Mouse (Mus musculus) c-Kit-positive CD71-positive TER-119-negative erythroid progenitor cells, embryonic 14.5 days (primary cell): Measurements from ENCODE around the gene Txndc8.

ENCODE experiments used
- DNase-seq: peaks from one replicate; pipeline ENCODE4 v3.0.0-alpha.2; 2013; ENCODE audit warnings: low read depth

Txndc8 gene

GRCm38 (mm10) chr4:57956029-57956960 is 52.6 kb downstream of the Txndc8 start, which contains the start of gene Txn1:
Gene Txn1 (minus strand): TSS chr4:57956411.
- DNase-seq, result peak; percentile 90

DNA sequence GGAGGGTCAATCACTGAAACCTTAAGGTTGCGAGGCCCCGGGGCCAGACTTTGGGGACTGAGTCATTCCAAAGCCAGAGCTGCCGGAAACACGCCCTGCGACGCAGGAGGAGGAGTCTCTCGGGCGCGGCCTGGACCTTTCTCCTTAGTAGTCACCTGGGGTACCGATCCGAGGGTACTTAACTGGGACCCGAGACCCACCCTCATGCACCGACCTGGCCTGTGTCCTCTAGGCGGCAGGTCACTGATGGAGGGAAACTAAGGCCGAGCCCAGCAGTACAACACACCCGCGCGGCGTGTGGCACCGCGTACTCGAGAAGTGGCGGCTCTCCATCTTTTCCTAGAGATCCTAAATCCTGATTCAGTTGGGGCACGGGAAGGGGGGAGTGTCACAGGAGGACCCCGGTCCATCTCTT is 53.4 kb downstream of the Txndc8 start:
- no peak for DNase-seq

- no peak for DNase-seq
These were observed 53.9 kb downstream of the Txndc8 start for GRCm38 (mm10) chr4:57954991-57955390.

- DNase-seq, result no peak
These were observed 54.3 kb downstream of the Txndc8 start for GRCm38 (mm10) chr4:57954580-57954979.

- no peak for DNase-seq
These were observed 55.1 kb downstream of the Txndc8 start for GRCm38 (mm10) chr4:57953796-57954195.

DNA sequence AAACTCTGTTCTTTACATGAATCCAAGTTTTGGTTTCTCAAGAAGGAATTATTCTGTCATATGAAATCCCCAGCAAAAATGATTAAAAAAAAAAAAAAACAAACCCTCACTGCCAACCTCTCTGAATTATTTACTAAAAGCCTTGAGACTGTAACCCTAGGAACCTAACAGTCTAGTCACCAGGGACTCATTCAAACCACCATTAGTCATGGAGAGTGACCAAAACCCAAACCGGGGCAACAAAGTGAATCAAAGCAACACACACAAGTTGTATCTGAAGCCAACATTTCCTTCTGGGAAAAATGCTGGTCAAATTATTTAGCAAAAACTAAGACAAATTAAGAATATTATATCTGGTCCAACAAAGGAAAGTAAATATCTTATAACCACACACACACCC is 56.0 kb downstream of the Txndc8 start:
- no peak for DNase-seq

DNA sequence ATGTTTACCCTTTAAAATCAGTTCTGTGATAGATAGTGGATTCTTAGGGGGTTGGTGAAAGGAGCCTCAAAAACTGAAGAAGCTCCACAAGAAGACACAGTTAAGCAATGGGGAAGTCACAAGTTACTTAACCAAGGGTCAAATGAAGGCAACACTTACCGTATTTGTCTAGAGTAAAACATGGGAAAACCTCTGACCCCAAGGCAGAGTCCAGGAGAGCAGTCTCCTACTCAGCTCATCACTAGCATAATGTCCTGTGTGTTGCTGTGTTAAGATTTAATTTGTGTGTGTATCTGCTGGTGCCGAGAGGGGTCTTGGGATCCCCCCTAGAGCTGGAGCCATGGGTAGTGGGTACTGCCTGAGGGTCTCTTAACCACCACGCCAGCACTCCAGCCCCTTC is 56.5 kb downstream of the Txndc8 start:
- DNase-seq, result no peak

GRCm38 (mm10) chr4:57949866-57950265 is 59.1 kb downstream of the Txndc8 start:
- DNase-seq, result no peak

- DNase-seq, result no peak
These were observed 61.4 kb downstream of the Txndc8 start for GRCm38 (mm10) chr4:57947476-57947875.

GRCm38 (mm10) chr4:57947036-57947435 is 61.9 kb downstream of the Txndc8 start:
- DNase-seq, result no peak

GRCm38 (mm10) chr4:57942892-57943291 is 66.0 kb downstream of the Txndc8 start:
- DNase-seq, result no peak

- no peak for DNase-seq
These were observed 68.3 kb downstream of the Txndc8 start for GRCm38 (mm10) chr4:57940631-57941030.

GRCm38 (mm10) chr4:57937292-57937691 is 71.6 kb downstream of the Txndc8 start:
- DNase-seq, result no peak

GRCm38 (mm10) chr4:57934181-57934580 is 74.7 kb downstream of the Txndc8 start:
- DNase-seq, result no peak
